Mouse (Mus musculus) limb, embryonic 15.5 days (tissue): Measurements from ENCODE around the gene Ric1. TPM values are rescaled to one million over a fixed set of nuclear protein-coding genes. Genes with fewer than 3 reads are reported as not detected.

ENCODE experiments used
- ATAC-seq: fragments of 200-750 bp; cut with Nextera tagmentation; 2 replicates; pipeline ENCODE4 v1.8.0; 2017; ENCODE audit warnings: low read depth, moderate TSS enrichment; ENCODE audit not compliant: insufficient number of reproducible peaks, low FRiP score, low TSS enrichment
- H3K27ac ChIP-seq: fragments of 300-500 bp; sonication (generic); 2 replicates; pipeline ENCODE4 v1.5.1; 2015; ENCODE audit warnings: moderate library complexity, mild to moderate bottlenecking, inconsistent platforms
- H3K27me3 ChIP-seq: fragments of 300-500 bp; sonication (generic); 2 replicates; pipeline ENCODE4 v1.6.1; 2015; ENCODE audit warnings: inconsistent platforms
- H3K36me3 ChIP-seq: fragments of 300-500 bp; sonication (generic); 2 replicates; pipeline ENCODE4 v1.6.1; 2015; ENCODE audit warnings: inconsistent platforms
- H3K4me1 ChIP-seq: fragments of 300-500 bp; sonication (generic); 2 replicates; pipeline ENCODE4 v1.6.1; 2015; ENCODE audit warnings: inconsistent platforms
- H3K4me2 ChIP-seq: fragments of 300-500 bp; sonication (generic); 2 replicates; pipeline ENCODE4 v1.6.1; 2015; ENCODE audit warnings: mild to moderate bottlenecking, inconsistent platforms
- H3K4me3 ChIP-seq: fragments of 300-500 bp; sonication (generic); 2 replicates; pipeline ENCODE4 v1.5.1; 2015; ENCODE audit warnings: mild to moderate bottlenecking, inconsistent platforms
- H3K9ac ChIP-seq: fragments of 300-500 bp; sonication (generic); 2 replicates; pipeline ENCODE4 v1.6.1; 2015; ENCODE audit warnings: inconsistent platforms
- H3K9me3 ChIP-seq: fragments of 300-500 bp; sonication (generic); 2 replicates; pipeline ENCODE4 v1.6.1; 2016; ENCODE audit warnings: inconsistent platforms
- WGBS: fragments of 180-500 bp; shearing (Covaris S2); methylation state at CpG from one replicate; pipeline ENCODE4 v1.1.7; 2015; 5-methylcytosine and 5-hydroxymethylcytosine counted together
- polyA plus RNA-seq: library from polyadenylated mRNA; unstranded; fragments of >200 nt; fragmentation: Nextera tagmentation; extraction: Ambion mirVana; gene quantifications from 2 replicates; pipeline ENCODE4 v1.2.1, GENCODE M21; 2015

The Ric1 gene
- polyA plus RNA-seq, 1 experiment from 2014 or later = 19.8 TPM

DNA sequence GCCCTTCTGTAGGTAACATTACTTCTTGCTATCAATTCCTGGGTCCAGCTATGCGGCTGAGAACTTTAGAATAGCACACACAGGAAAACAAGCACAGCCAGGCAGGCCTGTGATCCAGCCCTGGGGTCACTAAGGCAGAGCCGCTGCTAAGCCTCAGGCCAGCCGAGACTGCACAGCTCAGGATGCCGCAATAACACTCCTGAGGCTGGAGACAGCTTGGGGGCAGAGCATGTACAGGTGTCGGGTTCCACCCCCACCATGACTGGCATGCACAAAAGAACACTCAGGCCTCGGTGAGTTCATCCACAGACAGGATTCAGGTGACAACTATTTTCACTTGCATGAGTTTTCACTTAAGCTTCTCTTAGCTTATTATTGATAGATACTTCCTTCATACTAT is 120.1 kb downstream of the Ric1 start:
- ATAC-seq = no peak

DNA sequence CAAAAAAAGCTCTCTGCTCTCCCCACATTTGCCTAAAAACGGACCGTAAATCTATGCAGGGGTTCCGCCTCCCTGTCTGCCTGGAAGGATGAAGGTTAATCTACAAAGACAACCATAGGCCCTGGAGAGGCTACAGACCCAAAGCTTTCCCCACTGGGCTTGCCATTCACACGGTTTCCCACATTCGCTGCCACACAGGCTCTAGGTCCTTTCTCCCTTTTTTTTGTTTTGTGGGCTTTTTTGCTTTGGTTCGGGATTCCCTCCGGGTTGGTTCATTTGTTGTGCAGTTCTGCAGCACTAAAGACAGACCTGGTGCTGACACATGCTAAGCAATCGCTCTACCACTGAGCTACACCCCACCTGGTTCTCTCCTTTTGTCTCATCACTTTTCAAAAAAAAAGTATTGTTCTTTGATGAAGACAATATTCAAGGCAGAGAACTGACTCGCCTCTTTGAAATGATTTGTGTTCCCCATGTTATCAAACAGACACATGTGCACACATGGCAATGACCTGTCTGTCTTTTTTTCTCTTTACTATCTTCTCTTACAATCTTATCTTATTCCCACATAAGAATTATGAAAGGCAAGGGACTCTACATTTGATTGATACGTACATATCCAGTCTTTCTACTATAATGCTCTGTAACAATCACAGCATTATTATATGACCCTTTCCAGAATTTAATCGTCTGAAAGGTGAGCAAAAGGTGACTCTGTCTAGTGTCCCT is 121.3 kb downstream of the Ric1 start:
- no peak overlapping the region for H3K4me2 ChIP-seq
- peaks cover 6% of the 10 kb centered on the region; the same call in 1 of the 2 replicates for H3K36me3 ChIP-seq
- H3K9me3 ChIP-seq = no peaks in the 10 kb centered on the region
- 79% methylated on average over 11 of the region's 11 CpGs for WGBS
- H3K9ac ChIP-seq = no peak overlapping the region
- no peak for ATAC-seq
- H3K4me3 ChIP-seq = no peak overlapping the region
- H3K27ac ChIP-seq = no peak overlapping the region
- no peaks in the 10 kb centered on the region for H3K27me3 ChIP-seq
- H3K4me1 ChIP-seq = peaks cover 12% of the 10 kb centered on the region

More for the DNA sequence above, 120.1 kb downstream of the Ric1 start:
- H3K27ac ChIP-seq = no peak overlapping the region
- H3K36me3 ChIP-seq = peaks cover 8% of the 10 kb centered on the region; the same call in 1 of the 2 replicates
- H3K4me1 ChIP-seq = peaks cover 11% of the 10 kb centered on the region; the same call in 1 of the 2 replicates
- H3K9me3 ChIP-seq = no peaks in the 10 kb centered on the region
- H3K4me2 ChIP-seq = no peak overlapping the region
- no peaks in the 10 kb centered on the region for H3K27me3 ChIP-seq
- 35% methylated on average over 6 of the region's 6 CpGs for WGBS
- H3K9ac ChIP-seq = no peak overlapping the region
- no peak overlapping the region for H3K4me3 ChIP-seq

DNA sequence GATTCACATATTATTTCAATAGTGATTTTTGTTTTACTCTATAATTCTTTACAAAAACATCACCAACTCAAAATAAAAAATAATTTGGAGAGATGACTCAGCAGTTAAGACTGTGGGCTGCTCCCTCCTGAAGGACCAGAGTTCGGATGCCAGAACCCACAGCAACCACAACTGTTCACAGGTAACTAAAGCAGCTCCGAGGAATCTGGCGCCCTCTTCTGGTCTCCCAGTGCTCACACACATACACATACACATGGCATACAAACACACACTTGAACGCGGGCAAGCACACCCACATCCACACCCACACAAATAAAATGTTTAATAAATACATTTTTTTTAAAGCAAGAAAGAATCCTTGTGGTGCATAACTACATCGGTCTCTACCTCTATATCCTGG is 122.7 kb downstream of the Ric1 start:
- H3K4me3 ChIP-seq = no peak overlapping the region
- no peaks in the 10 kb centered on the region for H3K9me3 ChIP-seq
- no peak for ATAC-seq
- WGBS = 95% methylated on average over 6 of the region's 6 CpGs
- H3K27ac ChIP-seq = no peak overlapping the region
- H3K27me3 ChIP-seq = no peaks in the 10 kb centered on the region
- peaks cover 14% of the 10 kb centered on the region for H3K4me1 ChIP-seq
- H3K36me3 ChIP-seq = peaks cover 6% of the 10 kb centered on the region; the same call in 1 of the 2 replicates
- no peak overlapping the region for H3K9ac ChIP-seq
- H3K4me2 ChIP-seq = no peak overlapping the region

DNA sequence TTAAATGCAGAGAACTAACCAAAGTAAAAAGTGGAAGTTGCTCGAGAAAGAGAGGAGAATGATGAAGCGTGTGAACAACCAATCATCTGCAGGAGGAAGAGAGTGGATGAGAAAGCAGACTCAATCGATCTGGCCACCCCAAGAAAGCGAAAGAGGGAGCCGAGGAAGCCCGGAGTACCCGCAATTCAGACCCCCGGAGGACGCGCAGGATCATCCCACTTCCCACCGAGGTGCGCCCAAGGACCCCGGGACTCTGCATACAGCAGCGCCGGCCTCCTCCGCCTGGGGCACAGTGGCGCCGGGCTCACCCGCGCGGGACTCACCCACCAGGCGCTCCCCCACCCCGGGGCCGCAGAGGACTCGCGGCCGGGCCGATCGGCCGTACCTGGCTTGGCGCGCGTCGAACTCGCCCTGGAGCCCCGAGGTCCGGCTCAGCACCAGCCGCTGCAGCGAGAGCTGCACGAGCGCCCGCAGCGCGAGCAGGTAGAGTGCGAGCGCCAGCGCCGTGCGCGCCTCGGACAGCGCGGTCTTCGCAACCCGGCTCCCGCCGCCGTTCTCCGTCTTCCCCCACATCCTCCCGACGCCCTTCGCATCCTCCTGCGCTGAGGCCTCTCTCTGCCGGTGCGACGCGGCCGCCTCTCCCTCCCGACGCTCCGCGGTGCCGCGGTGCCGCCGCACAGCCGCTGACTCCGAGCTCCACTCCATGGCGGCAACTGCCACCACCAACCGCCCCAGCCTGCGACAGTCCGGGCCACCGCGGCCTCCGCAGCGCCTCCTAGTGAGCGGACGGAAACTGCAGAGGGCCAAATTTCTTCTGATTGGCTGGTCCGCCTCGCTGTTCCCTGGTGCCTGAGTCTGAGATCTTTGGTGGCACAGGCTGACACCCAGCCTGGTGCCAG is 125.8 kb downstream of the Ric1 start, which contains the start of gene Ermp1:
Ermp1 (minus strand) TSS at position 765 of the 899 bp plus-strand sequence.
- peak within 1 kb of the TSS; percentile 89 for H3K27ac ChIP-seq
- WGBS = under 1% methylated on average over 83 of the region's 90 CpGs
- peak; percentile 82 for ATAC-seq

DNA sequence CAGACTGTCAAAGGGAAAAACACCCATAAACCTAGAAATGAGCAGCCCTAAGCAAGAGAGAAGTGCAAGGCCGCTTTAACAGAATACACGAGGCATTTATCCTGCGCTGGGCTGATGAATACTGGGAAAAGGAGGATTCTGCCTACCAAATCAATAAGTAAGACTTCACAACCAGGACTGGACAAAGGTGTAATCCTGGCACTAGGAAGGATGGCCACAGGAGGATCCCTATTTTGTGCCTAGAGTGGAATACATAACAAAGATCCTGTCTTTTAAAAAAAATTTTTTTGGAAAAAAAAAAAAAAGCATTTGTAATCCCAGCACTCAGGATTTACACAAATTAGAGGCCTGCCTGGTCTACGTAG is 126.5 kb downstream of the Ric1 start:
- Histone ChIP-seq H3K27ac (no peak overlapping the region), H3K4me2 (peak overlapping the region; percentile 61)
- ATAC-seq = no peak

More for the DNA sequence above, 125.8 kb downstream of the Ric1 start, which contains the start of gene Ermp1:
- Histone ChIP-seq H3K9me3 (no peaks in the 10 kb centered on the region), H3K4me1 (peaks cover 3% of the 10 kb centered on the region), H3K4me2 (peak within 1 kb of the TSS; percentile 61), H3K9ac (peak within 1 kb of the TSS; percentile 78), H3K27me3 (no peaks in the 10 kb centered on the region), H3K4me3 (peak within 1 kb of the TSS; percentile 88), H3K36me3 (peaks cover 6% of the 10 kb centered on the region; the same call in 1 of the 2 replicates)

DNA sequence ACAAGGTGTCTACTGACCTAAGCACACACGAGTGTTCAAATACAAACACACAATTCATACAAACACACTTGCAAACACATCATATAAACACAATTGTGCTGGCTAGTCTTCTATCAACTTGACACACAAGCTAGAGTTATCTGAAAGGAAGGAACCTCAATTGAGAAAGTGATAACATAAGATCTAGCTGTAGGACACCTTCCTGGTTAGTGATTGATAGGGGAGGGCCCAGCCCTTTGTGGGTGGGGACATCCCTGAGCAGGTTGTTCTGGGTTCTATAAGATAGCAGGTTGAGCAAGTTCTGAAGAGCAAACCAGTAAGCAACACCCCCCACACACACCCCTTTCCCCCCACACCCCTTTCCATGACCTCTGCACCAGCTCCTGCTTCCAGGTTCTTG is 127.6 kb downstream of the Ric1 start:
- Histone ChIP-seq H3K9ac (no peak overlapping the region), H3K36me3 (peaks cover 5% of the 10 kb centered on the region; the same call in 1 of the 2 replicates), H3K4me3 (no peak overlapping the region), H3K9me3 (no peaks in the 10 kb centered on the region), H3K27ac (no peak overlapping the region), H3K27me3 (no peaks in the 10 kb centered on the region), H3K4me1 (peaks cover 8% of the 10 kb centered on the region), H3K4me2 (no peak overlapping the region)
- 81% methylated on average over 1 of the region's 1 CpGs for WGBS
- no peak for ATAC-seq

More for the DNA sequence above, 126.5 kb downstream of the Ric1 start:
- Histone ChIP-seq H3K4me3 (peak overlapping the region; percentile 88), H3K9ac (no peak overlapping the region), H3K4me1 (peaks cover 5% of the 10 kb centered on the region), H3K9me3 (no peaks in the 10 kb centered on the region), H3K27me3 (no peaks in the 10 kb centered on the region), H3K36me3 (peaks cover 6% of the 10 kb centered on the region; the same call in 1 of the 2 replicates)
- 24% methylated on average over 4 of the region's 4 CpGs for WGBS

DNA sequence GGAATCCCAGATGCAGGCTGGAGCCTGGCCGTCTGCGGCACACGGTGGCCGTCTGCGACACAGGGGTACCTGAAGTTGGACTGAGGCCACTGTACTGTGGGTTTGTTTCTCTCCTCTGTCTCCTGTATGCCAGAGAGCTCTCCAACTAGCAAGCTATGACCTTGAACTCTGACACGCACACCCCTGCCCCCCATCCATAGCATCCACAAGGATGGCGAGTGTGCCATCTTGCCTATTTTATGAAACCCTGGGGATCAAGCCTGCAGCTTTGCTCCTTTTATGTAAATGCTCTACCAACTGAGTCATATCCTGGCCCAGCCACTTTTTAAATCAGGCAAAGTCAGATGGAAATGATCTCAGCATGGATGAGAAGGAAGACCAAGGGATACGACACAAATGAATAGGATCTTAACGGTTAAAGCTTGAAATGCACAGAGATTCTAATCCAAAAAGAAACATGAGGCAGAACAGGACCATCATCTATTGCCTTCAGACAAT is 131.7 kb downstream of the Ric1 start:
- no peak overlapping the region for H3K9ac ChIP-seq
- no peaks in the 10 kb centered on the region for H3K9me3 ChIP-seq
- no peak overlapping the region for H3K4me3 ChIP-seq
- no peak for ATAC-seq
- no peaks in the 10 kb centered on the region for H3K36me3 ChIP-seq
- no peaks in the 10 kb centered on the region for H3K27me3 ChIP-seq
- H3K27ac ChIP-seq = no peak overlapping the region
- no peak overlapping the region for H3K4me2 ChIP-seq
- peaks cover 16% of the 10 kb centered on the region; the same call in 1 of the 2 replicates for H3K4me1 ChIP-seq
- 57% methylated on average over 9 of the region's 9 CpGs for WGBS

DNA sequence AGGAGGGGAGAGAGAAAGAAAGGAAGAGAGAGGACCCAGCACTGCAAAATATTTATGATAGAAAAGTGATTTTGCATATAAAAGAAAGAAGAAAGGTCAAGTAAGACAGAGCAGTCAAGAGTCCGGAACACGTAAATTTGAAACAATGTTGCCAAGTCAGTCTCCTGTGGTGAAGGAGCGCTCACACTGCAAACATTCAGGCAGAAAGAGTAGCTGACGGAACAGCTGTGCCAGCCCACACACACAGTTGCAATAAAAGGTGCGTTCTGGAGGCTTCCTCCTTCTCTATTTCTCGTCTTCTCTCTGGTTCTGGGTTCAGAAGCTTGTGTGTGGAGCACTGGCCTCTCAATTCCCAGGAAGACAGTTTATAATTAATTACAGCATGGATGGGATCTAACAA is 133.1 kb downstream of the Ric1 start:
- H3K27me3 ChIP-seq = no peaks in the 10 kb centered on the region
- 22% methylated on average over 6 of the region's 6 CpGs for WGBS
- H3K9ac ChIP-seq = no peak overlapping the region
- no peak for ATAC-seq
- H3K9me3 ChIP-seq = no peaks in the 10 kb centered on the region
- peaks cover 16% of the 10 kb centered on the region; the same call in 1 of the 2 replicates for H3K4me1 ChIP-seq
- no peak overlapping the region for H3K4me2 ChIP-seq
- no peaks in the 10 kb centered on the region for H3K36me3 ChIP-seq
- no peak overlapping the region for H3K27ac ChIP-seq
- H3K4me3 ChIP-seq = no peak overlapping the region

DNA sequence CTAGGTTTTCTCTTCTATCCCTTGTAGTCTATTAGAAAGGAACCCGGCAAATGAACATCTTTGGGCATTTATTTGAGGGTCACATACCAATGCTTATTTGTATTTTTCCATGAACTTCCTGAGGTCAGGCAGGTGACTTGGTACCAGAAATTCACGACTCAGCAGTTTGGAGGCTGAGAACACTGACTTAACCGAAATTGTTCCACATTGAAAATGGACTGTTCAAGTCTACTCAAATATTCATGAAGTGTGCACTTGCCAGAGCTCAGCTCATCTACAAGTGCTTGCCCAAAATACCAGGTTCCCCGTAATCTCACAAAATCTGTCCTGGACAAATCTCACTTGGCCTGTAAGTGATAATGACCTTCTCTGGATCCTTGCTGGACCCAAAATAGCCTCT is 133.9 kb downstream of the Ric1 start:
- 73% methylated on average over 4 of the region's 4 CpGs for WGBS
- Histone ChIP-seq H3K4me1 (peaks cover 16% of the 10 kb centered on the region; the same call in 1 of the 2 replicates), H3K27me3 (no peaks in the 10 kb centered on the region), H3K4me3 (no peak overlapping the region), H3K36me3 (no peaks in the 10 kb centered on the region), H3K9me3 (no peaks in the 10 kb centered on the region), H3K4me2 (no peak overlapping the region), H3K27ac (no peak overlapping the region), H3K9ac (no peak overlapping the region)
- ATAC-seq = no peak
